Mouse (Mus musculus) adrenal gland, postnatal 10 days (tissue): ENCODE data around the gene Sprr2f. TPM values are rescaled to one million over a fixed set of nuclear protein-coding genes. Genes with fewer than 3 reads are reported as not detected.

Experiments used
- DNase-seq: peaks from one replicate; pipeline ENCODE4 v3.0.0; 2021; ENCODE audit warnings: mixed read lengths
- long read RNA-seq, 2 experiments: library from polyadenylated mRNA; stranded (forward); transcript quantifications; one replicate each; pipeline ENCODE4 v2.0.0; 2021
- total RNA-seq, 2 experiments: library from RNA; stranded (reverse); gene quantifications; 2 replicates each; pipeline ENCODE4 v1.2.3; 2021

Gene Sprr2f
- total RNA-seq, result not detected
- long read RNA-seq, experiment 1, result 0 reads
- long read RNA-seq, experiment 2, result 0 reads

GRCm38 (mm10) chr3:92364887-92365286 is at the start of gene Sprr2f:
Gene Sprr2f (plus strand): TSS chr3:92365187.
- DNase-seq, result no peak

GRCm38 (mm10) chr3:92316320-92316719 is 48.7 kb upstream of the Sprr2f start, which contains the start of gene Sprr2b:
Gene Sprr2b (plus strand): TSS chr3:92316620.
- DNase-seq, result no peak

GRCm38 (mm10) chr3:92317384-92317783 is 47.6 kb upstream of the Sprr2f start:
- no peak for DNase-seq

GRCm38 (mm10) chr3:92336278-92336677 is 28.7 kb upstream of the Sprr2f start:
- DNase-seq, result no peak

GRCm38 (mm10) chr3:92338840-92339239 is 26.1 kb upstream of the Sprr2f start, which contains the start of gene Sprr2d:
Gene Sprr2d (plus strand): TSS chr3:92339140.
- no peak for DNase-seq

GRCm38 (mm10) chr3:92351843-92352242 is 13.1 kb upstream of the Sprr2f start, which contains the start of gene Sprr2e:
Gene Sprr2e (plus strand): TSS chr3:92352143.
- DNase-seq, result no peak

- no peak for DNase-seq
These were observed 3.4 kb upstream of the Sprr2f start for GRCm38 (mm10) chr3:92361619-92362018.

GRCm38 (mm10) chr3:92373613-92374012 is 8.6 kb downstream of the Sprr2f start:
- DNase-seq, result no peak

GRCm38 (mm10) chr3:92385385-92385784 is 20.4 kb downstream of the Sprr2f start, which contains the start of gene Sprr2h:
Gene Sprr2h (plus strand): TSS chr3:92385685.
- DNase-seq, result no peak

- DNase-seq, result no peak
These were observed 29.3 kb downstream of the Sprr2f start for GRCm38 (mm10) chr3:92394301-92394700.

GRCm38 (mm10) chr3:92407691-92408090 is 42.7 kb downstream of the Sprr2f start, which contains the start of gene Sprr2i:
Gene Sprr2i (plus strand): TSS chr3:92407991.
- DNase-seq, result no peak

Other genes with a start within 250 kb of the Sprr2f start
- gene Prr9, start 241.2 kb upstream of the Sprr2f start, total RNA-seq, result not detected
- gene Lelp1, start 222.4 kb upstream of the Sprr2f start, total RNA-seq, result not detected
- not detected for gene Sprr2a1, start 149.4 kb upstream of the Sprr2f start, total RNA-seq
- not detected for gene Sprr2a2, start 149.3 kb upstream of the Sprr2f start, total RNA-seq
- not detected for gene Sprr2a3, start 79.8 kb upstream of the Sprr2f start, total RNA-seq
- not detected for gene Sprr2b, start 48.6 kb upstream of the Sprr2f start, total RNA-seq
- not detected for gene Sprr2d, start 26.0 kb upstream of the Sprr2f start, total RNA-seq
- gene Sprr2e, start 13.0 kb upstream of the Sprr2f start, total RNA-seq, result not detected
- gene Sprr2h, start 20.5 kb downstream of the Sprr2f start, total RNA-seq, result not detected
- not detected for gene Sprr2i, start 42.8 kb downstream of the Sprr2f start, total RNA-seq
- gene Sprr2j-ps, start 52.9 kb downstream of the Sprr2f start, total RNA-seq, result not detected
- 10 to 100 TPM in 1 of 2 experiments, 1 to 10 TPM in 1; 8.2 to 10.7 TPM for gene Gm9774, start 64.2 kb downstream of the Sprr2f start, total RNA-seq
- gene Sprr2k, start 67.4 kb downstream of the Sprr2f start, total RNA-seq, result not detected
- gene Sprr1b, start 73.6 kb downstream of the Sprr2f start, total RNA-seq, result not detected
- gene Sprr3, start 93.5 kb downstream of the Sprr2f start, total RNA-seq, result not detected
- gene Sprr1a, start 120.7 kb downstream of the Sprr2f start, total RNA-seq, result not detected
- not detected for gene Sprr4, start 135.3 kb downstream of the Sprr2f start, total RNA-seq
- not detected for gene 2310046K23Rik, start 169.3 kb downstream of the Sprr2f start, total RNA-seq
- not detected for gene Ivl, start 208.5 kb downstream of the Sprr2f start, total RNA-seq
- not detected for gene Smcp, start 223.8 kb downstream of the Sprr2f start, total RNA-seq
- not detected for gene 2210017I01Rik, start 242.3 kb downstream of the Sprr2f start, total RNA-seq